Mouse (Mus musculus): ENCODE measurements around the gene Anp32b. TPM values are rescaled to one million over a fixed set of nuclear protein-coding genes. Genes with fewer than 3 reads are reported as not detected.
A peak's percentile ranks its signal among the peaks of the same experiment; 100 is the strongest.

Gene Anp32b
- polyA plus RNA-seq, 1 experiment from 2014 or later, result 206 TPM

DNA sequence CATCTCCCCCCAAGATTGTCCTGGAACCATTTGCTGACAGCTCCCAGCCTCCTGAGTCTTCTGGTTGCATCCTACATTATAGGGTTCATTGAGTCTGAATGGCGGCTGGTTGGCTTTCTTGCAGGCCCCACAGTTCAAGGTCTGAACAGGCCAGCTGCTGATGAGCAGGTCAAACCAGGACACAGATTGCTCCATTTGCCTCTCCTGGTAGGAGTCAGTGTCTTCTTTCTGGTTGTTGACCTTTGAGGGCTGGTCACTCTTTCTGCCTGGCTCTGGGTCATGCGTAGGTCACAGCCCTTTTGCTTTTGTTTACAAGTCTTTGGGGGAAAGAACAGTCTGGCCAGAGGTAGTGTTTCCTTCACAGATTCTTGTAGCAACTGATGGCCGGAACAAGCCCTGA, 47.8 kb downstream of the Anp32b start:
- ATAC-seq, result no peak

DNA sequence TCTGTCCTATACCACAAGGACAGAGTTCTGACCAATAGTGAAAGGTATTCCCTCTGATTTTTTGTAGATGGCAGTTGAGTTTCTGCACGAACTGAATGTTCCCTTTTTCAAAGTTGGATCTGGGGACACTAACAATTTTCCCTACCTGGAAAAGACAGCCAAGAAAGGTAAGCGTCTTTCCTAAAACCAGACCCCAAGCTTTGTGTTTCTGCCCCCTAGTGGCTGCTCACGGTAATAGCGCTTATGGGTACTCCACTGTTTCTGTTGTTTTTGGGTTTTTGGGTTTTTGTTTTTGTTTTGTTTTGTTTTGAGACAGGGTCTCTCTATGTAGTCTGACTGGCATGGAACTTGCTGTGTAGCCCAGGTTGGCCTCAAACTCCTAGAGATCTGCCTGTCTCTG, 48.3 kb downstream of the Anp32b start:
- Histone ChIP-seq H3K9ac (ENCODE audit: low read depth, low read length) (no peak overlapping the region), H3K36me3 (ENCODE audit: control insufficient read depth, insufficient read depth, low read length) (0 out of 2 replicates have a peak, but pooled peaks cover 12% of the 10 kb centered on the region), H3K4me3 (ENCODE audit: low read length) (no peak overlapping the region), H3K4me2 (ENCODE audit: low read depth, low read length) (no peak overlapping the region), H3K4me1 (ENCODE audit: control insufficient read depth, insufficient read depth, low read length) (peaks cover 13% of the 10 kb centered on the region; the same call in 1 of the 2 replicates), H3K27me3 (replicated peaks; ENCODE audit: control insufficient read depth, insufficient read depth, low read length) (no peaks in the 10 kb centered on the region), H3K27ac (ENCODE audit: low read length) (no peak overlapping the region), H3K9me3 (ENCODE audit: control insufficient read depth, low read length) (no peaks in the 10 kb centered on the region)
- no peak for ATAC-seq
- WGBS, result 13% methylated on average over 4 of the region's 4 CpGs

More for the DNA sequence above, 47.8 kb downstream of the Anp32b start:
- Histone ChIP-seq H3K4me2 (ENCODE audit: low read depth, low read length) (no peak overlapping the region), H3K4me3 (ENCODE audit: low read length) (no peak overlapping the region), H3K27me3 (replicated peaks; ENCODE audit: control insufficient read depth, insufficient read depth, low read length) (no peaks in the 10 kb centered on the region), H3K9me3 (ENCODE audit: control insufficient read depth, low read length) (no peaks in the 10 kb centered on the region), H3K36me3 (ENCODE audit: control insufficient read depth, insufficient read depth, low read length) (0 out of 2 replicates have a peak, but pooled peaks cover 12% of the 10 kb centered on the region), H3K9ac (ENCODE audit: low read depth, low read length) (no peak overlapping the region), H3K4me1 (ENCODE audit: control insufficient read depth, insufficient read depth, low read length) (peaks cover 13% of the 10 kb centered on the region; the same call in 1 of the 2 replicates), H3K27ac (ENCODE audit: low read length) (no peak overlapping the region)
- WGBS, result 57% methylated on average over 3 of the region's 3 CpGs

DNA sequence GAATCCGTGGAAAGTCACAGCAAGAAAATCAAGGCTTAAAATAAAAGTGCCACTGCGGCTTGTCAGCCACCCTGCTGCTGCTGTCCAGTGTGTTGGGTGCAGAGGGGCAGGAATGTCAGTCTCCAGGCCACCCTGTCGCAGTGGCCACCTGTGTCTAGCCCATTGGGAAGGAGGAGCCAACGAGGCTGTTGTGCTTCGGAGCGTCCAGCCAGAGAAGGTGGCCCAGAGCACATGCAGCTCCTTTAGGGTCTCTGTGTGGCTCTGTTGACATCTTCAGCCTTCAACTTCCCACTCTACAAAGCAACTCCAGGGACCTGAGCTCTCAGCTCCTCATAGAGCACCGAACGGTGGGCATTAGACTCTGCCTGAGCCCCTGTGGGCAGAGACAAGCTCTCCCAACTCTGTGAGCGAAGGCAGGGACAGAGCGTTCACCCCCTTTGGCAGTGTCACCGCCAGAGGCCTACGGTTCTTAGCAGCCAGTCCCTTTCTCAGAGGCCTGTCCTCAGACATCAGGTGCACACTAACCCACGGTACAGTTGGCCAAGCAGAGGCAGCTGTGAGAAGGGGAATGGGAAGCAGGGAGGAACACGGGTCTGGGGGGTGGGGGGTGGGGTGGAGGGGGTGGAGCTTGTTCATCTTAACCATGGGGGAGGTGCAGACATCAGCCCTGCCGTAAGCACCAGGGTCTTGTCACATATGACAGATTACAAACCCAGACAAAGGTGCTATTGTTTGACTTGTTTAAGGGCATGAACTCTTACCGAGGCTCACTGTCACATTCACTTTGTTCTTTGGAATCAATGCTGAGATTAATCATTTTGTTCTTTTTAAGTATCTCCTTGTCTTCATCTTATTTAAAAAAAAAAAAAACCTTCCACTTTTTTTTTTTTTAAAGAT, 52.2 kb downstream of the Anp32b start:
- Histone ChIP-seq H3K4me2 (ENCODE audit: low read depth, low read length) (no peak overlapping the region), H3K27me3 (replicated peaks; ENCODE audit: control insufficient read depth, insufficient read depth, low read length) (0 out of 2 replicates have a peak, but pooled peaks cover 3% of the 10 kb centered on the region), H3K9me3 (ENCODE audit: control insufficient read depth, low read length) (no peaks in the 10 kb centered on the region), H3K27ac (ENCODE audit: low read length) (no peak overlapping the region), H3K9ac (ENCODE audit: low read depth, low read length) (no peak overlapping the region), H3K4me3 (ENCODE audit: low read length) (no peak overlapping the region), H3K4me1 (ENCODE audit: control insufficient read depth, insufficient read depth, low read length) (peaks cover 16% of the 10 kb centered on the region), H3K36me3 (ENCODE audit: control insufficient read depth, insufficient read depth, low read length) (0 out of 2 replicates have a peak, but pooled peaks cover 14% of the 10 kb centered on the region)
- 74% methylated on average over 16 of the region's 16 CpGs for WGBS
- no peak for ATAC-seq

DNA sequence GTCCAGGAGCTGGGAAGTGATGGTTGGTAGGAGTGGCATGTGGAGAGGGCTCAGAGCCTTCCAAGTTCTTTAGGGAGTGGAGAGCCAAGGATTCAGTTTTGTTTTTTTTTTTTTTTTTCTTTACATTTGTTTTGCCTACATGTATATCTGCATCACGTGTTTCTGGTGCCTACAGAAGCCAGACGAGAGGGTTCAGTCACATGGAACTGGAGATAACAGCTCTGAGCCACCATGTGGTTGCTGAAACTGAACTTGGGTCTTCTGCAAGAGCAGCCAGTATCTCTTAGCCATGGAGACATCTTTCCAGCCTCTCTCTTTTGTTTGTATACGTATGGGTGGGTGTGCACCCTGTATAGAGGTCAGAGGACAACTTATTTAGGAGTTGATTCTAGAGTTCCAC, 53.2 kb downstream of the Anp32b start:
- Histone ChIP-seq H3K4me1 (ENCODE audit: control insufficient read depth, insufficient read depth, low read length) (peaks cover 11% of the 10 kb centered on the region), H3K36me3 (ENCODE audit: control insufficient read depth, insufficient read depth, low read length) (0 out of 2 replicates have a peak, but pooled peaks cover 14% of the 10 kb centered on the region), H3K9ac (ENCODE audit: low read depth, low read length) (no peak overlapping the region), H3K27ac (ENCODE audit: low read length) (no peak overlapping the region), H3K9me3 (ENCODE audit: control insufficient read depth, low read length) (no peaks in the 10 kb centered on the region), H3K4me3 (ENCODE audit: low read length) (no peak overlapping the region), H3K4me2 (ENCODE audit: low read depth, low read length) (no peak overlapping the region), H3K27me3 (replicated peaks; ENCODE audit: control insufficient read depth, insufficient read depth, low read length) (0 out of 2 replicates have a peak, but pooled peaks cover 3% of the 10 kb centered on the region)
- WGBS, result 69% methylated on average over 3 of the region's 3 CpGs
- ATAC-seq, result no peak

DNA sequence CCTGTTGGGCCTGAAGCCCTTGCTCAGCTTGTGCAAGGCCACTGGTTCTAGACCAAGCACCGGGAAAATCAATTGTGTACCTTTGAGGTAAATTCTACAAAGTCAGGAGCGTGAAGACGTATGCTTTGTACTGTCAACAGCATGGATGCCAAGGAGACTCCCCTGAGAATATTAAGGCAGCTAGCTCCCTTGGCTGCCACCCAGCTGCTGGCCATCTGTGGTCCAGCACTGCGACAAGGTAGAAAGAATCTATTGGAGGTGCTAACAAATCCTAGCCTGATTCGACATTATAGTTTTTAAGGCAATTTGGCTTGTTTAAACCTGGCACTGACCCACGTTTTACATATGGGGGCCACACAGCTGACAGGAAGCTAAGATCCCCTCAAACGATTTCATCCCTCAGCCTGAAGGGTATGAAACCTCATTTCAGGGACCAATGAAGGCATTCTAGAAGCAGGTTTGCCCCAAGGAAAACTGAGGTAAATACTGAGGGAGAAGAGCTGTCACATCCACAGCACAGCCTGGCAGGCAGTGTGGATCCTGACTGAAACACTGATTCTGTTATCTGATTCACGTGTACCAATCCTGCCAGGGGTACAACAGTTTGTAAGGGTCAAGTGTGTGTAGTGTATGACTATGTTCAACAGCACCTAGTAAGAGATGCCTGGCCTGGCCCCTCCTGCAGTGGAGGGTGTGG, 54.8 kb downstream of the Anp32b start:
- 70% methylated on average over 8 of the region's 8 CpGs for WGBS
- ATAC-seq, result no peak

DNA sequence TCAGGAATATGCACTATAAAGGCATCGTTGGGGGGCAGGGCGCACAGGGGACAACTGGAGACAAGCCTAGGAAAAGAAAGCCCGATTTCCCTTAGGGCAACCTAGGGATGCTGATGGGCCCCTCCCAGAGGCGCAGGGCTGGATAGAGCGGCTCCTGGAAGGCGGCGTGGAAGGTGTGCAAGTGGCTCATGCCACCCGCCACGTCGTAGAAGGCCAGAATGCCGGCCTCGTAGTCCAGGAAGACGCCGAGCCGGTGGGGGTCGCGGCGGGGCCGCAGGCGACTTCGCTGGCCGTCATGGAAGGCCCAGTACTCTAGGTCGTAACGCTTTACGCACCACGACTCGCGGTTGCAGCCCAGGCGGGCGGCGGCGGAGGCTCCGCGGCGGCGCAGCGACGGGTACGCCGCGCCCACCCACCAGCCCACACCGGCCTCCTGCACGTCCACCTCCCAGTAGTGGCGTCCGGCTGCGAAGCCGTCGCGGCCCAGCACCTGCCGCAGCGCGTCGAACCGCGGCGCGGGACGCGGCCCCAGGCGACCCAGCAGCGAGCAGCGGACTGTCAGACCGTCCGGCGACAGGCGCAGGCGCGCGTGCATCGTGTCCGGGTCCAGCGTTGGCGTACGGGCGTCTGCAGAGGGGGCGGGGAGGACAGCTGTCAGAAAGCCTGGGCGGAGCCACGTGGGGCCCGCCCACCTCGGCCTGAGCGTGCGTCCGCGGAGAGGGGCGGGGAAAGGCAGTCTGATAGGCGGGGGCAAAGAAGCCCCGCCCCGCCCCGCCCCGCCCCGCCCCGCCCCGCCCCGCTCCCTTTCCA, 56.3 kb downstream of the Anp32b start:
- Histone ChIP-seq H3K9ac (ENCODE audit: low read depth, low read length) (peak overlapping the region; percentile 76), H3K4me3 (ENCODE audit: low read length) (peak overlapping the region; percentile 71), H3K9me3 (ENCODE audit: control insufficient read depth, low read length) (no peaks in the 10 kb centered on the region), H3K27ac (ENCODE audit: low read length) (peak overlapping the region; percentile 51), H3K27me3 (replicated peaks; ENCODE audit: control insufficient read depth, insufficient read depth, low read length) (0 out of 2 replicates have a peak, but pooled peaks cover 3% of the 10 kb centered on the region), H3K4me2 (ENCODE audit: low read depth, low read length) (peak overlapping the region; percentile 98), H3K4me1 (ENCODE audit: control insufficient read depth, insufficient read depth, low read length) (peaks cover 11% of the 10 kb centered on the region), H3K36me3 (ENCODE audit: control insufficient read depth, insufficient read depth, low read length) (0 out of 2 replicates have a peak, but pooled peaks cover 11% of the 10 kb centered on the region)
- peak; percentile 96 for ATAC-seq
- WGBS, result under 1% methylated on average over 89 of the region's 94 CpGs

More for the DNA sequence above, 54.8 kb downstream of the Anp32b start:
- H3K9me3 ChIP-seq (ENCODE audit: control insufficient read depth, low read length), result no peaks in the 10 kb centered on the region
- no peak overlapping the region for H3K27ac ChIP-seq (ENCODE audit: low read length)
- H3K4me2 ChIP-seq (ENCODE audit: low read depth, low read length), result no peak overlapping the region
- no peak overlapping the region for H3K9ac ChIP-seq (ENCODE audit: low read depth, low read length)
- H3K36me3 ChIP-seq (ENCODE audit: control insufficient read depth, insufficient read depth, low read length), result 0 out of 2 replicates have a peak, but pooled peaks cover 14% of the 10 kb centered on the region
- H3K4me3 ChIP-seq (ENCODE audit: low read length), result no peak overlapping the region
- H3K4me1 ChIP-seq (ENCODE audit: control insufficient read depth, insufficient read depth, low read length), result peaks cover 11% of the 10 kb centered on the region
- H3K27me3 ChIP-seq (replicated peaks; ENCODE audit: control insufficient read depth, insufficient read depth, low read length), result 0 out of 2 replicates have a peak, but pooled peaks cover 3% of the 10 kb centered on the region

DNA sequence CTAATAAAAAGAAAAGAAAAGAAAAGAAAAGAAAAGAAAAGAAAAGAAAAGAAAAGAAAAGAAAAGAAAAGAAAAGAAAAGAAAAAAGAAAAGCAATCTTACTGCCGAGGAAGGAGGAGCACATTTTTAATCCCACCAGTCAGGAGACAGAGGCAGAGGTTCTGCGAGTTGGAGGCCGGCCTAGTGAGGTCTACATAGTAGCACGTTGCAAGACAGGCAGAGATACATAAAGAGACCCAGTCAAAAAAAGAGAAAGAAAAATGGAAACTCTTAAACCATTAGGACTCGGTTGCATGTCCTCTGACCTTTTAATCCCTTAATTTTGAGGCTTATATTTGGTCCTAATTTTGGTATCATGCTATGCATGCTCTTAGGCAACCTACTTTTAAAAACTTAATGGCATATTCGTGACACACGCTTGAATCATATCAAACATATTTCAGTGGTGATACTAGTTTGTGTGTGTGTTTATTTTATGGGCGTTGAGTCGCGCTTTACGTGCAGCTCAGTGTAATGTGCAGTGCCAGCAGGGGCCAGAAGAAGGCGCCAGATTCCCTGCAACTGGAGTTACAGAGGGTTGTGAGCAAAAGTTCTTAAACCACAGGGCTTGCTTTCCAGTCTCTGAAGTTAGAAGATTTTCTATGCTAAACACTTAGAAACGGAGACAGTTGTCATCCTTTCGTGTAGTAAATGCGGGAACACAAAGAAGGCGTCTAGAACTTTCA, 57.2 kb downstream of the Anp32b start:
- Histone ChIP-seq H3K4me3 (ENCODE audit: low read length) (peak overlapping the region; percentile 29), H3K27me3 (replicated peaks; ENCODE audit: control insufficient read depth, insufficient read depth, low read length) (0 out of 2 replicates have a peak, but pooled peaks cover 3% of the 10 kb centered on the region), H3K4me2 (ENCODE audit: low read depth, low read length) (peak overlapping the region; percentile 51), H3K4me1 (ENCODE audit: control insufficient read depth, insufficient read depth, low read length) (peaks cover 11% of the 10 kb centered on the region), H3K9ac (ENCODE audit: low read depth, low read length) (no peak overlapping the region), H3K27ac (ENCODE audit: low read length) (peak overlapping the region; percentile 77), H3K9me3 (ENCODE audit: control insufficient read depth, low read length) (no peaks in the 10 kb centered on the region), H3K36me3 (ENCODE audit: control insufficient read depth, insufficient read depth, low read length) (0 out of 2 replicates have a peak, but pooled peaks cover 3% of the 10 kb centered on the region)
- WGBS, result 10% methylated on average over 16 of the region's 16 CpGs
- peak; percentile 65 for ATAC-seq

DNA sequence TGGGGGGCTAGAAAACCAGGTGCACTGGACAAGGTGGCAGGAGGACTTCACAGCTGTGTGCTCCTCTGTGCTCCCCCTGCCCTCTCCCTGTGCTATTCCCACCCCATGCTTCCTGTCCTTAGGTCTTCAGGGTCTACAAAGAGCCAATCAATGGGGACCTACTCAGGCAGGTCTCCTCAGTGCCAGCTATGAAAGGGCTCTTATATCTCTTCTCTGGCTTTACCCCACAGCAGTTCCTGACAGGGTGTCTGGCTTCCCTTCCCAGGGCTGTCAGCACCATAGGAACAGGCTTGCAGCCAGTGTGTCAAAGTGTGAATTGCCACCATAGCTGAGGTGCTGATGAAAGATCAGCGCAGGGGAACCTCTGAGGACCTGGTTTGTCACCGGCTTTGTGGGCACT, 69.8 kb downstream of the Anp32b start:
- WGBS, result 73% methylated on average over 2 of the region's 2 CpGs
- Histone ChIP-seq H3K36me3 (ENCODE audit: control insufficient read depth, insufficient read depth, low read length) (peaks cover 8% of the 10 kb centered on the region; the same call in 1 of the 2 replicates), H3K27me3 (replicated peaks; ENCODE audit: control insufficient read depth, insufficient read depth, low read length) (no peaks in the 10 kb centered on the region), H3K4me3 (ENCODE audit: low read length) (no peak overlapping the region), H3K9me3 (ENCODE audit: control insufficient read depth, low read length) (no peaks in the 10 kb centered on the region; the same call in 1 of the 2 replicates), H3K4me1 (ENCODE audit: control insufficient read depth, insufficient read depth, low read length) (no peaks in the 10 kb centered on the region), H3K27ac (ENCODE audit: low read length) (no peak overlapping the region), H3K9ac (ENCODE audit: low read depth, low read length) (no peak overlapping the region), H3K4me2 (ENCODE audit: low read depth, low read length) (no peak overlapping the region)
- no peak for ATAC-seq
